Mouse (Mus musculus): ENCODE measurements around the gene Rpl38.

Gene Rpl38

GRCm38 (mm10) chr11:114704071-114704913, 36.0 kb downstream of the Rpl38 start:
- no peak for DNase-seq (ENCODE audit: low spot score in 2 of 2)

GRCm38 (mm10) chr11:114706358-114706757, 38.0 kb downstream of the Rpl38 start:
- no peak for DNase-seq (ENCODE audit: low spot score in 2 of 2)

- DNase-seq (ENCODE audit: low spot score in 2 of 2), result no peak
Observed at GRCm38 (mm10) chr11:114711393-114711792, 43.1 kb downstream of the Rpl38 start.

GRCm38 (mm10) chr11:114711861-114712260, 43.5 kb downstream of the Rpl38 start:
- no peak for DNase-seq (ENCODE audit: low spot score in 2 of 2)

DNA sequence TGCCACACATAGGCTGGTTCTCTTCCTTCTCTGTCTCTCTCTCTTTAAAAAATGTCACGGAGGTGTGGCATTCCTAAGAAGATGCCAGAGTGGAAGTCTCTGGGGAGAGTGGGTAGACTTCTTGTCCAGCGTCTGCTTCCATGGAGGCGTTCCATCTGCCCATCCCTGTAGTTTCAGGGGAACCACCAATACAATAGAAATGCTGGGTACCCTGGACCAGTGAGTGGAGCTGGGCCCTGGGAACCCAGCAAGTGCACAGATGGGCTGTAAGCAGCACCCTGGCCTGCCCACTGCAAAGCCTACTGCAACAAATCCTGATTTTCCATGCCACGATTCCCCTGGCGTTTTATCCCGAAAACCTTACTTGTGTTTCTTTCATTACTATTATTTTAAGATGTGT, 46.2 kb downstream of the Rpl38 start:
- no peak for DNase-seq (ENCODE audit: low spot score in 2 of 2)

DNA sequence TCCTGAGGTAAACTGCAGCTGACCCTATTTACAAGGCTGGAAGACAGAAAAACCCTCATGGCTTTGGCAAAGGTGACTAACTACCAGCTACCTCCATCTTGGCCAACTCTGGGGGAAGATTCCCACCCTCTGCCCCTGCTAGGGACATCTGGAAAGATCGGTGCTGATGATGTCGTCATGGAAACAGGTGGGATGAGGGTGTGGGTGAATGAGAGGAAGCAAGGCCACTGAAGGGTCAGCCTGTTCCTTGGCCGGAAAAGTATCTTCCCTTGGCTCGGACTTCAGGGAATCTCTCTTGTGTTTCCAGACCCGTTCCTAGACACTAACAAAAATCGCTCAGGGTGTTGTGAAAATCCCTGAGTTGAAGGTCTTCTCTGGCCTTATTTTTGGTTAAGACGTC, 47.2 kb downstream of the Rpl38 start:
- DNase-seq (ENCODE audit: low spot score in 2 of 2), result peak; percentile 61 to 63

DNA sequence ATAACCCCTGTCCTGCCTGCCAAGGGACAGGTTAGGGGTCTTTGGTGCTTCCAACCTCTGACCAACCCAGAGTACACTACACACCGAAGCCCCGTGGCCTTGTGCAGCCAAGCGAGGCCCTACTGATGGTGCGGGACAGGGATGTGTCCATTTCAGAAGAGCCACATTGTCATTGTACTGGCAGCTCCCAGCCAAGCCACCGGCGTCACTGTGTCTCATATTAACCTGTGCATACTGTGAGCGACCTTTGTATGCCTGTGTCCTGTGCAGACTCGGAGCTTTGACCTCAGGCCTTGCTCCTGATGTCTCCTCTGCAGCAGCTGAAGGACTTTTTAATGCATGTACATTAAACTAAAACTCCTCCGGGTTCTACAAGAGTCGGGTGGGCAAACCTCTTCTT, 52.2 kb downstream of the Rpl38 start:
- no peak for DNase-seq (ENCODE audit: low spot score in 2 of 2)

Data from heart, adult 9 months (tissue).